Mouse (Mus musculus) monocyte, adult 59 days (primary cell): ENCODE data around the gene Rad17. TPM values are rescaled to one million over a fixed set of nuclear protein-coding genes. Genes with fewer than 3 reads are reported as not detected.

ENCODE experiments used
- total RNA-seq, 2 experiments: library from RNA; stranded (reverse); gene quantifications; one replicate each; pipeline ENCODE4 v1.2.4; 2023

Rad17 gene
- total RNA-seq, result 10 to 100 TPM; 19.4 to 19.9 TPM

DNA sequence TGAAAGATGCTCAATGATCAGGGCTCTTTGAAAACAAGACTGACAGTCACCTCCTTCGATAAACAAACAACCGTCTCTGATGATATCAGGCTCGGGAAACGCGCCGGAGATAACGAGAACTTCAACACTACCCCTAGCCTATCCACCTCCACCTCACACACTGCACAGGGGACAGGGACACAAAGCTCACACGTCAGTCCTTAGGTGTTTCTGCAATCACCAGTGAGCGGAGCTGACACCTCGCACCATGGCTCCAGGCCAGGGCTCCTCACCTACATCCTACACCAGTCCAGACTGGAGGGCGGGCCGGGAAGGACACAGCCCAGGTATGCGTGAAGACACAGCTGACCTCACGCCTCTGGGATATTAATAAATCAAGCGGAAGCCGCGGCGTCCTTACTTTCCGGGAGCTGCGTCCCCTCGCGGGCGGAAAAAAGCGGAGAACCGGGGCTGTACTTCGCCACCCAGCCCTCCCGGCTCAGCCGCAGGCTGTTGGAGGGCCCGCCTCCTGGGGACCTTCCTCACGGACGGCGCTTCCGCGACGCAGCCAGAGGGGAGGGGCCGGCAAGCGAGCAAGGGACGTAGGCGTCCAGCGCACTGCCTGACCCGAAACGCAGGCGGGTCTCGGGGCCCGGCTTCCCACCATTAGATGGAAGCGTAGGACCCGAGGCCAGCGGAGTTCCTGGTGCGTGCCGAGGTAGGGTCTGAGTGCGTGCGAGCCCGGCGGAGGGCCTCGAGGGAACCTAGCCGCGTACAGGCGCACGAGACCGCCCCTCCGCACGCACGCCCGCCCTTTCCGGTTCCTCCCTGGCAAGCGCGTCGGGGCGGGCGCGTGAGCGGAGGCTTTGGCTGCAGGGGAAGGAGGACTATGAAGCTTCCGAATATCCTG, at the start of gene Rad17, which contains the start of gene Ak6:
Gene Rad17 (minus strand): TSS at position 502 of the 889 bp plus-strand sequence.
Gene Ak6 (plus strand): TSS at position 430 of the 889 bp plus-strand sequence.

DNA sequence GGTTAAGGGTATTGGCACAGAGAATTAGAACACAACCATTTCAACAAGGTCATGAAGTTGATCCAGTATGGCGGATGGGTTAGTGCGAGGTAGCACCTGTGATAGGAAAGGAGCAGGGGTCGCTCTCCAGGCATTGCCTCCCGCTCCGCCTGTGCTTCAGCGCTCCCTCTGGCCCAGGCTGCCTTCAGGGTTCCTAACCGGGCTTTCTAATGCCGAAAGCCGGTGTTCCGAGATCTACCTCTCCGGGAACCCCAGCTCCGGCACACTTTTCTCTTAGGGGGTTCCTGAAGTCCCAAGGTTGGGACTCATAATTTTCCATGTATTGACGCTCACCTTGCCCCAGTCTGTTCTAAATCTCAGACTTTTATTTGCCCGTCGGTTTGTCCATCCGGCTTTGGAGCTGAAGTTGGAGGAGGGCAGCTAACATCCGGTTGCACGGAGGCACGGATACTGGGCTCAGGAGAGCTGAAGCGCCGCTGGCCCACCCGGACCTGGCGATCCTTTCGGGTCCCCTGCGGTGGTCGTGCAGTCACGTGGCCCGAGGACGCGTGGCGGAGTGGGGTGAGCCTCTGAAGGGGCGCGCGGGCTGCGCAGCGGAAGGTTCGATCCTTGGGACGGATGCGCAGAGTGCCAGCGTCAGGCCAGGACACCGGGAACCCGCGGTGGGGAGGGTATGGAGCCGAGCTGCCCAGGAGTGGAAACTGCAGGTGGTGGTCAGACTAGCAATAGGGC, 18.6 kb upstream of the Rad17 start, which contains the start of gene Ccdc125:
Gene Ccdc125 (plus strand): TSS at position 427 of the 732 bp plus-strand sequence.

DNA sequence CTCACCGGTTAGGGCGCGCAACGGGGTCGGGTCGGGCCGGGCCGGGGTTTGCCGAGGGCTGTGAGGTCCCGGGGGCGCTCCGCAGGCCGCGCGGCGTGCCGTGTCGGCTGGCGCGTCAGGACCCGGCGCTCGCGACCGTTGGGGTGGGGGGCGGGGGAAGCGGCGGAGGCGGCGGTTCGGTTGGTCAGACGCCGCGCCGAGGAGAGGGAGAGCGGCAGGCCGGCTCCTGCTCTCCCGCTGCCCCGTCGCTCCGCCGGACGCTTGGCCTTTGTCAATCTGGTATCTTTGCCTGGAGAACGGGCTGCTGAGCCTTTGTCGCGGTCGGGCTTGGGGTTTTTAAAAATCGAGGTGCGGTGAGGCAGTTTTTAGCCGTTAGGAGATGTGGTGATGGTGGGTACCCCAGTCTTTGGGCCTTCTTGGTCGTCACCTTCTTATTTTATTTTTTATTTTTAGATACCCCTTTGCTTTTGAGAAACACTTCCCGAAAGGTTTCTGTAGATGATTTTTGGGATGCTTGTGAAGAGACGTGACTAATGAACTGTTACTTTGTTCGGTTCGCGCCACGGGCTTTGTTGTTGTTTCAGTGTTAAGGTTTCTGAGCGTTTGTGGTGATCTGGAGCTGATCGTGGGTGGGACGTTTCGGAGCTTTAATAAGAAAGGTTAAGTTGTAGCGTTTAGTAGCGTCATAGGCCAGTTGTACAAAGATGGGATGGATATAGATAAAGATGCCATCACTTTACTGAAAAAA, 762 bp upstream of the Rad17 start, which contains the start of gene Taf9:
Gene Taf9 (plus strand): TSS at position 141 of the 748 bp plus-strand sequence.

DNA sequence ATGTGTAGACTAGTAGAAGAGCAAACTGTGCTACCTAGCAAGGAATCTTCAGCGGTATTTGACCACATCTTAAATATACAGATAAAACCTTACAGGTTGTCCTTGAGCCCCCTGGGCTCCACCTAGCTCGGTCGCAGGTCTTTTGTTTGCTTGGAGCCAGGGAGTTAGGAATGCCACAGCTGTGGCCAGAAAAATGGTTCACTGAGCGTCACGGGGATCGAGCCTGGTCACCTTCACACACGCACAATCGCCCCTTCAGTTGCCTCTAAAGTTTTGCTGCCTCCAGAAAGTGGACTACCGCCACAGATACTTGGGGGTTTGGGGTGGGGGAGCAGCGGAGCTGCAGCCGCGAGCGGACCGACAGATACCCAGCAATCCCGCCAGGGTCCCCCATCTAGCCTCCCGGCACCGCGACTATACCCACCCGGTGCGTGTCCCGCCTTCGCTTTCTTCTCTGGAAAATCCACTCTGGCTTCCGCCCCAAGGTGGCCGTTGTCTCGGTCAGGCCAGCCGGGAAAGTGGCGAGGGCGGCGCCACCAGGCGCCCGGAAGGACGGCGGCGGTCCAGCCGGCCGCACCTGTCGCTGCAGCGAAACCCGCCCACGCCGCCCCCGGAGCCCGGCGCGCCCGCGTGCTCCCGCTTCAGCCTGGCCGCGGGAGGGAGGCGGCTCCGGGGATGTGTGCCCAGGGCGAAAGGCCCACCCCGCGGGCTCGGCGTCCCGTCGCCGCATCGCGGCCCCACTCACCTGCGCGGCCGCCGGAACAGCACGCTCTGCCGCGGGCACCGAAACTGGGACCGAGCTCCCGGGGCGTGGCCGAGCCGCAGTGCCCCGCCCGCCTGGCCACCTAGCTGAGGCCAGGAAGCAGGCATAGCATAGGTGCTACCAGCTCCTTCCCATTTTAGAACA, 34.4 kb downstream of the Rad17 start, which contains the start of gene Marveld2:
Gene Marveld2 (minus strand): TSS at position 791 of the 907 bp plus-strand sequence.

Other genes with a start within 250 kb of the Rad17 start
- 1 to 10 TPM; 5.4 TPM for gene Naip1, start 198.2 kb downstream of the Rad17 start, total RNA-seq
- gene Gtf2h2, start 158.5 kb downstream of the Rad17 start, total RNA-seq, result 10 to 100 TPM; 32.0 to 41.2 TPM
- gene Ocln, start 98.3 kb downstream of the Rad17 start, total RNA-seq, result under 1 TPM; 0.39 to 0.91 TPM
- 1 to 10 TPM; 1.5 to 2.3 TPM for gene Marveld2, start 34.1 kb downstream of the Rad17 start, total RNA-seq
- 10 to 100 TPM; 57.4 to 71.9 TPM for gene Ak6, start 72 bp downstream of the Rad17 start, total RNA-seq
- 10 to 100 TPM; 17.6 to 19.0 TPM for gene Taf9, start 528 bp upstream of the Rad17 start, total RNA-seq
- gene Ccdc125, start 18.7 kb upstream of the Rad17 start, total RNA-seq, result 10 to 100 TPM; 15.7 to 17.2 TPM
- 10 to 100 TPM; 24.7 to 27.3 TPM for gene Cdk7, start 79.9 kb upstream of the Rad17 start, total RNA-seq
- gene Mrps36, start 93.6 kb upstream of the Rad17 start, total RNA-seq, result 10 to 100 TPM; 23.2 to 39.1 TPM
- under 1 TPM; 0.39 to 0.43 TPM for gene Cenph, start 124.8 kb upstream of the Rad17 start, total RNA-seq
- 1 to 10 TPM in 1 of 2 experiments, under 1 TPM in 1; 0.94 to 3.0 TPM for gene Ccnb1, start 135.5 kb upstream of the Rad17 start, total RNA-seq
- gene Slc30a5, start 182.4 kb upstream of the Rad17 start, total RNA-seq, result 10 to 100 TPM; 39.4 to 46.8 TPM